Mouse (Mus musculus) stomach, embryonic 16.5 days (tissue): Measurements from ENCODE around the gene Smpd3. TPM values are rescaled to one million over a fixed set of nuclear protein-coding genes. Genes with fewer than 3 reads are reported as not detected.

Source experiments
- ATAC-seq: fragments of 200-750 bp; cut with Nextera tagmentation; 2 replicates; pipeline ENCODE4 v1.8.0; 2017; ENCODE audit warnings: moderate number of reproducible peaks, moderate TSS enrichment; ENCODE audit not compliant: insufficient read depth, low FRiP score
- H3K27ac ChIP-seq: fragments of 300-500 bp; sonication (generic); 2 replicates; pipeline ENCODE4 v1.5.1; 2014; ENCODE audit warnings: low read length
- H3K27me3 ChIP-seq: fragments of 300-500 bp; sonication (generic); 2 replicates; pipeline ENCODE4 v1.6.1; 2014; ENCODE audit warnings: low read length, control low read depth, mixed read lengths; ENCODE audit not compliant: control insufficient read depth, insufficient read depth
- H3K36me3 ChIP-seq: fragments of 300-500 bp; sonication (generic); 2 replicates; pipeline ENCODE4 v1.6.1; 2014; ENCODE audit warnings: low read length; ENCODE audit not compliant: control insufficient read depth, insufficient read depth
- H3K4me1 ChIP-seq: fragments of 300-500 bp; sonication (generic); 2 replicates; pipeline ENCODE4 v1.6.1; 2014; ENCODE audit warnings: low read length, control low read depth, mixed read lengths; ENCODE audit not compliant: control insufficient read depth, insufficient read depth
- H3K4me2 ChIP-seq: fragments of 300-500 bp; sonication (generic); 2 replicates; pipeline ENCODE4 v1.6.1; 2014; ENCODE audit warnings: low read depth, low read length, mixed read lengths
- H3K4me3 ChIP-seq: fragments of 300-500 bp; sonication (generic); replicated peaks from 2 replicates; pipeline ENCODE4 v1.5.1; 2014; ENCODE audit warnings: mild to moderate bottlenecking, low read length
- H3K9ac ChIP-seq: fragments of 300-500 bp; sonication (generic); 2 replicates; pipeline ENCODE4 v1.6.1; 2014; ENCODE audit warnings: low read length
- H3K9me3 ChIP-seq: fragments of 300-500 bp; sonication (generic); replicated peaks from 2 replicates; pipeline ENCODE4 v1.6.1; 2016; ENCODE audit warnings: low read length, control low read depth; ENCODE audit not compliant: control insufficient read depth
- WGBS: fragments of 180-500 bp; shearing (Covaris S2); extraction: QIAGEN DNeasy Blood & Tissue Kit; methylation state at CpG from one replicate; pipeline ENCODE4 v1.1.7; 2014; 5-methylcytosine and 5-hydroxymethylcytosine counted together
- polyA plus RNA-seq: library from polyadenylated mRNA; unstranded; fragments of >200 nt; fragmentation: Nextera tagmentation; extraction: Ambion mirVana; gene quantifications from 2 replicates; pipeline ENCODE4 v1.2.1, GENCODE M21; 2015

The Smpd3 gene
- polyA plus RNA-seq, 1 experiment from 2014 or later = 24.5 TPM

DNA sequence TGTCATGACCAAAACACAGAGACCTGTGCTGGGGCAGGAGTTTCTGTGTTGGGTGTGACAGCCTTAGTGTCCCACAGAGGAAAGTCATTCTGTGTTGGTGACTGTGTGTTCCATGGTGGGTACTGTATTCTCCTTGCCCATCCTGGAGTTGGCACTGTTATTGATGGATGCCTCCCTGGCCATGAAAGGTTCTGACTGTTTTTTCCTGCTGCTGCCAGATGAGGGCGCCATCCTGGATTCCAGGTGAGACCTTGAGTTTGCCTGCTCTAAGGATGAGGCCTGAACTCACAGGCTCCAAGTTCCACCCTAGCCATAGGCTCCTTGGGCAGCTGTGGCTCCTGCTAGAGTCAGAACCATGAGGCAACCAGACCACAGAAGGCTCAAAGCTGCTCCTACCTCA is 79.6 kb downstream of the Smpd3 start:
- Histone ChIP-seq H3K27me3 (no peaks in the 10 kb centered on the region), H3K9me3 (no peaks in the 10 kb centered on the region), H3K4me3 (no peak overlapping the region), H3K4me2 (no peak overlapping the region), H3K27ac (no peak overlapping the region), H3K4me1 (no peaks in the 10 kb centered on the region), H3K9ac (no peak overlapping the region), H3K36me3 (no peaks in the 10 kb centered on the region; the same call in 1 of the 2 replicates)
- WGBS = 48% methylated on average over 1 of the region's 1 CpGs
- ATAC-seq = no peak

DNA sequence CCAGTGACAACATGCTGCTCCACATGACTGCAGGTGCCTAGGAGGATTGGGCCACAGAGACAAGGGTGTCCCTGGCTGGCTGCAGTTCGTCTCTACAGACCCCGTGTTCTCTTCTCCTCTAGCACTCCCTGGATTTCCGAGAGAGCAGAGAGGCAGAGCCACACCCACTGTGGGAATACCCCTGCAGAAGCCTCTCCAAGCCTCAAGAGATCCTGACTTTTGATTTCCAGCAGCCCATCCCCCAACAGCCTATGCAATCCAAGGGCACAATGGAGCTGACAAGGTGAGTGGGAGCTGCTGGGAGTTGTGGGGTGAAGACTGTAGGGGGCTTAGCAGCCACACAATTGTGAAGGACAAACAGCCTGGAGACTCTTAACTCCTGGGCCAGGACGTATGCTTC is 87.6 kb downstream of the Smpd3 start:
- no peak for ATAC-seq
- Histone ChIP-seq H3K27ac (no peak overlapping the region), H3K4me3 (no peak overlapping the region), H3K36me3 (0 out of 2 replicates have a peak, but pooled peaks cover 3% of the 10 kb centered on the region), H3K27me3 (no peaks in the 10 kb centered on the region), H3K4me1 (no peaks in the 10 kb centered on the region), H3K9me3 (no peaks in the 10 kb centered on the region), H3K4me2 (no peak overlapping the region), H3K9ac (no peak overlapping the region)
- 59% methylated on average over 4 of the region's 4 CpGs for WGBS

DNA sequence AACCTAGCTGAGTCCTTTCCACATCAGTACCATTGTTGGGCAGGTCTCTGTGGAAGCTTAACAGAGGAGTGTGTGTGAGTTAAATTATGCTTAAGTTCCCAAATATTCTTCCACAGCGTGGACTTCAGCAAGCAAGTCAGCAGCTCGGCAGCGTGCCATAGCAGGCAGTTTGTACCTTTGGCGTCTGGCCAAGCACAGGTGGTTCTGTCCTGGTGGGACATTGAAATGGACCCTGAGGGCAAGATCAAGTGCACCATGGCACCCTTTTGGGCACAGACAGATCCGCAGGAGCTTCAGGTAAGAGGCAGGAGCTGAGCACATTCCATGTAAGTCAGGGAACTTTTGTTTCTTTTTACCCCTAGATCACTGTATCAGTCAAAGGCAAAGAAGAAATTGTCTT is 100.7 kb downstream of the Smpd3 start:
- no peaks in the 10 kb centered on the region for H3K27me3 ChIP-seq
- no peaks in the 10 kb centered on the region for H3K4me1 ChIP-seq
- ATAC-seq = no peak
- no peak overlapping the region for H3K27ac ChIP-seq
- H3K9ac ChIP-seq = no peak overlapping the region
- 0 out of 2 replicates have a peak, but pooled peaks cover 5% of the 10 kb centered on the region for H3K36me3 ChIP-seq
- 86% methylated on average over 5 of the region's 5 CpGs for WGBS
- no peaks in the 10 kb centered on the region for H3K9me3 ChIP-seq
- no peak overlapping the region for H3K4me2 ChIP-seq
- no peak overlapping the region for H3K4me3 ChIP-seq

DNA sequence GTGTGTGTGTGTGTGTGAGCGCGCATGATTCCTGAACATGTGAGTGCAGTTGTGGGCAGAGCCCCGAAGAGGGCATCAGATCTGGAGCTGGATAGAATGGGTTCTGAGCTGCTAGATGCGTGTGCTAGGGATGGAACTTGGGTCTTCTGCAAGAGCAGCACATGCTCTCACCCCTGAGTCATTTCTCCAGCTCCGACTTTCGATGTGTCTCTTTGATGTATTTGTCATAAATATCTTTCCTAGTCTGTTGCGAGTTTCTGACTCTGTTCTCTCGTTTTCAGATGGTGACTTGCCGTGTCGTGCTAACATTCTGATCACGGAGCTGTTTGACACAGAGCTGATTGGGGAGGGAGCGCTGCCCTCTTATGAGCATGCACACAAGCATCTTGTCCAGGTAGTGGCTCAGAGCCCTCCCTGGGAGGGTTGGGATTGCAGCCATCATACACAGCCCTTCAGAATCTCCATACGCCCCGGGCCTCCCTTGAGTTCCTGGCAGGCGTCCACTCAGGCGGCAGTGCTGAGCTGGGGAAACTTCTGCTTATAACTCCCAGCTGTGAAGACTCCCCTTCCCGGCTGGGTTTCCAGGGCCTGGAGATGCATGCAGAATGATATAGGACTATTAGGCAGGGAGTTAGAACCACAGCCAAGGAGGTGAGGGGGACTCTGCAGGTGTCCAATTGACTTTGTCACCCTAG is 103.1 kb downstream of the Smpd3 start:
- no peak overlapping the region for H3K4me2 ChIP-seq
- H3K9ac ChIP-seq = no peak overlapping the region
- no peak overlapping the region for H3K27ac ChIP-seq
- H3K4me3 ChIP-seq = no peak overlapping the region
- peak; percentile 56; the same call in 1 of the 2 replicates for ATAC-seq
- H3K9me3 ChIP-seq = no peaks in the 10 kb centered on the region
- 77% methylated on average over 17 of the region's 17 CpGs for WGBS
- H3K4me1 ChIP-seq = no peaks in the 10 kb centered on the region
- H3K36me3 ChIP-seq = 0 out of 2 replicates have a peak, but pooled peaks cover 5% of the 10 kb centered on the region
- no peaks in the 10 kb centered on the region for H3K27me3 ChIP-seq

DNA sequence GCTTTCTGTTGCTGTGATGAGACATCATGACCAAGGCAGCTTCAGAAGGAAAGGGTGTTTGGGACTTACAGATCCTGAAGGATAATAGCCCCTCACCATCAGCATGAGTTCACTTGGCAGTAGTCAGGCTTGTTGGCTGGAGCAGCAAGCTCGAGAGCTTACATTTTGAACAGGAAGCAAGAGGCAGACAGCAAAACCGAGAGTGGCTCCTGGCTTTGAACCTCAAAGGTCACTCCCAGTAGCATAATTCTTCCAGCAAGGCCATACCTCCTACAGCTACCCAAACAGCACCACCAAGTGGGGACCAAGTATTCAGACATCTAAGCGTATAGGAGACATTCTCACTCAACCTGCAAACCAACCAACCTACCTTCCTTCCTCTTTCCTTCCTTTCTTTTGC is 105.0 kb downstream of the Smpd3 start:
- H3K36me3 ChIP-seq = 0 out of 2 replicates have a peak, but pooled peaks cover 5% of the 10 kb centered on the region
- H3K9ac ChIP-seq = no peak overlapping the region
- H3K9me3 ChIP-seq = no peaks in the 10 kb centered on the region
- H3K4me2 ChIP-seq = no peak overlapping the region
- no peaks in the 10 kb centered on the region for H3K27me3 ChIP-seq
- 74% methylated on average over 3 of the region's 3 CpGs for WGBS
- no peaks in the 10 kb centered on the region for H3K4me1 ChIP-seq
- ATAC-seq = no peak
- H3K27ac ChIP-seq = no peak overlapping the region
- H3K4me3 ChIP-seq = no peak overlapping the region

DNA sequence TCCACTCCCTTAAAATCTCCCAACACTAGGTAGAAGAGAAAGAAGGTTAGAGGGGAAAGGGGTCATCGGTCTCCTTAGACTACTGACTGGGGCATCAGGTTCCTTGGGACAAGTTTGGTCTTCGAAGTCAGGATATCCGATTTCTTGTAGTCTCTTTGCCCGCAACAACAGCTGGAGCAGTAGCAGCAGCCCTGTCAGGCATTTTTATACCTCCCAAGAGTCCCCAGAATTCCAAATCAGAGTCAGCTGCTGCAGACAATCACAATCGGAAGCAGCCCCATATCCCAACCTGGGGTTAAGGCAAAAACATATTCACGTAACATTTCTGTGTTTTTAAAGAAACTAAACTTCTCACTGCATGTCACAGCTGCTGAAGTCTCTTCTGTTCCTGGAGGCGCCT is 106.3 kb downstream of the Smpd3 start:
- WGBS = 87% methylated on average over 7 of the region's 7 CpGs
- H3K27me3 ChIP-seq = no peaks in the 10 kb centered on the region
- H3K36me3 ChIP-seq = no peaks in the 10 kb centered on the region
- no peaks in the 10 kb centered on the region for H3K4me1 ChIP-seq
- no peak overlapping the region for H3K4me2 ChIP-seq
- no peak overlapping the region for H3K4me3 ChIP-seq
- H3K9me3 ChIP-seq = no peaks in the 10 kb centered on the region
- H3K9ac ChIP-seq = no peak overlapping the region
- ATAC-seq = no peak
- H3K27ac ChIP-seq = no peak overlapping the region

DNA sequence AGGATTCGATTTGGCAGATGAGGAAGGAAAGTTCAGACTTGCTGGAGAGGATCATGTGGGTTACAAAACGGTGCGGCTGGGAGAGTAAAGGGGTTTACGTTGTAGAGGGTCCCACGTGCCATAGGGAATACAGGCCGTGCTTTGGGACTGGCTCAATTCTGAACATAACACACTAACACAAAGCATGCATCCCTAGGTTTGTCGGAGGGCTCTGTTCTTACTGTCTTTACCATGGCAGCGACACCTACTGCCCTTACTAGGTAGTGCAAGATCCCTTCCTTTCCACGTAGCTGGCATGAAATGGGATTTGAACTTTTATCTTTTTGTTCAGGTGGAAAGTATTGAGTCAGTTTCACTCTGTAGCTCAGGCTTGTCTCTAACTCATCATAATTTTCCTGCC is 111.2 kb downstream of the Smpd3 start:
- Histone ChIP-seq H3K36me3 (no peaks in the 10 kb centered on the region), H3K4me2 (no peak overlapping the region), H3K9ac (peak overlapping the region; percentile 35; the same call in 1 of the 2 replicates), H3K27me3 (no peaks in the 10 kb centered on the region), H3K4me3 (no peak overlapping the region), H3K27ac (no peak overlapping the region), H3K9me3 (no peaks in the 10 kb centered on the region), H3K4me1 (no peaks in the 10 kb centered on the region)
- no peak for ATAC-seq
- 44% methylated on average over 9 of the region's 9 CpGs for WGBS

DNA sequence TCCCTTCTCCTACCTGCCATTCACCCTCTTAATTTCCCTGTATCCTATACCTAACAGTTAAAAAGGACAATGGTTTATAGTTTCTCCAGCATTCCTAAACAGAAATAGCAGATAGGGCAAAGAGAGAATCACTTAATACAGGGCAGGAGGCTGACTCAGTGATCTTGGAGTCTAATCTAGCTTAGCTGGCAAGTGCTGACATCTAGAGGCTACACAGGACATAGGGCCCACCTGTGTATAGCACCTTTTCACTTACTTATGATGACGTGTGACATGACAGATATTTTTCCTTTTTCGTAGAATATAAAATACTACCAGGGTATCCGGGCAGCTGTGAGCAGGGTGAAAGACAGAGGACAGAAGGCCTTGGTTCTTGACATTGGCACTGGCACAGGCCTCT is 118.2 kb downstream of the Smpd3 start:
- peaks cover 13% of the 10 kb centered on the region for H3K36me3 ChIP-seq
- no peak overlapping the region for H3K27ac ChIP-seq
- H3K9ac ChIP-seq = no peak overlapping the region
- WGBS = 87% methylated on average over 3 of the region's 3 CpGs
- H3K9me3 ChIP-seq = no peaks in the 10 kb centered on the region
- no peak for ATAC-seq
- H3K27me3 ChIP-seq = no peaks in the 10 kb centered on the region
- H3K4me2 ChIP-seq = no peak overlapping the region
- H3K4me1 ChIP-seq = no peaks in the 10 kb centered on the region
- H3K4me3 ChIP-seq = no peak overlapping the region

DNA sequence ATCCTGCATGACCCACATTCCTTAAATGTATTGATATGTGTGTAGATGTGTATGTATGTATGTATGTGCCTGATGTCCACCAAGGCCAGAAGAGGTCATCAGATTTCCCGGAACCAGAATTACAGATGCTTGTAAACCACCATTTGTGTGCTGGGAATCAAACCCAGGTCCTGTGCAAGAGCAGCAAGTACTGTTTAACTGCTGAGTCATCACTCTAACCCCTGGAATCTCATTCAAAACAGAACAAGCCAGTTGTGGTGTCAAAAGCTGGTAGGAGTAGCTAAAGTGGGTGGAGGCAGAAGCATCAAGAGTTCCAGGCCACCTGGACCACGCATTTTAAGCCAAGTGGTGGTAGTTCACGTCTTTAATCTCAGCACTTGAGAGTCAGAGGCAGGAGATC is 123.8 kb downstream of the Smpd3 start:
- ATAC-seq = no peak
- Histone ChIP-seq H3K4me1 (peaks cover 8% of the 10 kb centered on the region), H3K36me3 (peaks cover 10% of the 10 kb centered on the region; the same call in 1 of the 2 replicates), H3K27ac (no peak overlapping the region), H3K9me3 (no peaks in the 10 kb centered on the region), H3K9ac (no peak overlapping the region), H3K27me3 (no peaks in the 10 kb centered on the region), H3K4me2 (no peak overlapping the region), H3K4me3 (no peak overlapping the region)
- WGBS = 90% methylated on average over 3 of the region's 3 CpGs
